Mouse (Mus musculus): ENCODE results near the gene Pde6h. TPM values are rescaled to one million over a fixed set of nuclear protein-coding genes. Genes with fewer than 3 reads are reported as not detected.

Gene Pde6h
- total and polyA plus RNA-seq, 2 experiments from 2014 or later: 1.3 TPM; not detected in 1

DNA sequence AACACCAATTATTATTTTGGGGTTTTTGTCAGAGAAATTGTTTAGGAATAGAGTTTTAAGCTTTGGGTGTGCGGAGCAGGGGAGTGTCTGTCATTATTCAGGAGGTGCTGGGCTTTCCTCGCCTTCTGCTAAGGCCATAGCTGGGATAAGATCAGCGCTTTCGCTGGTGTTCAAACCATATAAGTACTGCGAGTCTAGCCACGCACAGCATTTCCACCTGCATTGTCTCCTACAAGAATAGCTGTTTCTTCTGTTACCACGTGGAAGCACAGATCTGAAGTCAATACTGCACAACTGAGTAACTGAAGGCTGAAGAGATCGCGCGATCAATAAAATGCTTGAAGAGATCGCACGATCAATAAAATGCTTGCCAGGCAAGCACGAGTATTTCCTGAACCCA lies 7.6 kb downstream of the Pde6h start:
- Histone ChIP-seq H3K27ac (no peak overlapping the region), H3K36me3 (ENCODE audit: insufficient read depth, low read length) (no peaks in the 10 kb centered on the region), H3K4me2 (ENCODE audit: low read depth, low read length) (no peak overlapping the region), H3K4me3 (ENCODE audit: low read length) (no peak overlapping the region), H3K9me3 (ENCODE audit: low read length) (no peaks in the 10 kb centered on the region), H3K4me1 (ENCODE audit: insufficient read depth, low read length) (no peaks in the 10 kb centered on the region), H3K9ac (replicated peaks; ENCODE audit: low read length) (no peak overlapping the region), H3K27me3 (ENCODE audit: insufficient read depth, low read length) (no peaks in the 10 kb centered on the region)
- WGBS: 87% methylated on average over 13 of the region's 13 CpGs
- no peak for TF ChIP-seq CTCF (IDR thresholded peaks at IDR 0.05; ENCODE audit: low read depth)
- DNase-seq (ENCODE audit: low spot score) (no peak), ATAC-seq (no peak)

- H3K9me3 ChIP-seq (ENCODE audit: low read length): no peaks in the 10 kb centered on the region
- H3K27me3 ChIP-seq (ENCODE audit: insufficient read depth, low read length): no peaks in the 10 kb centered on the region
- 72% methylated on average over 7 of the region's 7 CpGs for WGBS
- H3K4me1 ChIP-seq (ENCODE audit: insufficient read depth, low read length): no peaks in the 10 kb centered on the region
- TF ChIP-seq CTCF (IDR thresholded peaks at IDR 0.05; ENCODE audit: low read depth): no peak
- no peak overlapping the region for H3K27ac ChIP-seq
- H3K4me3 ChIP-seq (ENCODE audit: low read length): no peak overlapping the region
- H3K4me2 ChIP-seq (ENCODE audit: low read depth, low read length): no peak overlapping the region
- DNase-seq (ENCODE audit: low spot score) (no peak), ATAC-seq (no peak)
- no peak overlapping the region for H3K9ac ChIP-seq (replicated peaks; ENCODE audit: low read length)
- H3K36me3 ChIP-seq (ENCODE audit: insufficient read depth, low read length): no peaks in the 10 kb centered on the region
Measured at GRCm38 (mm10) chr6:136934068-136934467, 10.4 kb downstream of the Pde6h start.

DNA sequence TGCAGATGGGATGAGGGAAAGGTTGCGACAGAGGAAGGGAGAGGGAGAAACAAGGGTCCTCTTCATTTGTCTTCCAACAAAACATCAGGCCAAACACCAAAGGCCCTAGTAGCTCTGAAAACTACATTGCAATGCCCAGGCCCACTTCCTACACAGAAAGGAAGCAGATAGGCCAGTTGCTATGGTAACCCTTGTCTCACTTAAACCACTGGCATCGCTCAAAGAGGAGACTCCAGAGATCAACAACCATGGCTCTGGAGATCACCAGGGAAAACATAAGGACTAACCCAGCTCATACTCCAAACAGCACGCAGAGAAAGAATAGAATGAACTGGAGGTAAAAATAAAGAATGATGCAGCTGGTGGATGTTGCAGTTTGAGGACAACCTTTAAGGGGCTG lies 11.6 kb downstream of the Pde6h start:
- H3K27ac ChIP-seq: no peak overlapping the region
- WGBS: 54% methylated on average over 3 of the region's 3 CpGs
- H3K4me1 ChIP-seq (ENCODE audit: insufficient read depth, low read length): no peaks in the 10 kb centered on the region
- no peaks in the 10 kb centered on the region for H3K27me3 ChIP-seq (ENCODE audit: insufficient read depth, low read length)
- no peak overlapping the region for H3K9ac ChIP-seq (replicated peaks; ENCODE audit: low read length)
- no peak overlapping the region for H3K4me3 ChIP-seq (ENCODE audit: low read length)
- no peak for TF ChIP-seq CTCF (IDR thresholded peaks at IDR 0.05; ENCODE audit: low read depth)
- DNase-seq (ENCODE audit: low spot score) (peak; percentile 46), ATAC-seq (no peak)
- no peaks in the 10 kb centered on the region for H3K36me3 ChIP-seq (ENCODE audit: insufficient read depth, low read length)
- no peaks in the 10 kb centered on the region for H3K9me3 ChIP-seq (ENCODE audit: low read length)
- H3K4me2 ChIP-seq (ENCODE audit: low read depth, low read length): no peak overlapping the region

DNA sequence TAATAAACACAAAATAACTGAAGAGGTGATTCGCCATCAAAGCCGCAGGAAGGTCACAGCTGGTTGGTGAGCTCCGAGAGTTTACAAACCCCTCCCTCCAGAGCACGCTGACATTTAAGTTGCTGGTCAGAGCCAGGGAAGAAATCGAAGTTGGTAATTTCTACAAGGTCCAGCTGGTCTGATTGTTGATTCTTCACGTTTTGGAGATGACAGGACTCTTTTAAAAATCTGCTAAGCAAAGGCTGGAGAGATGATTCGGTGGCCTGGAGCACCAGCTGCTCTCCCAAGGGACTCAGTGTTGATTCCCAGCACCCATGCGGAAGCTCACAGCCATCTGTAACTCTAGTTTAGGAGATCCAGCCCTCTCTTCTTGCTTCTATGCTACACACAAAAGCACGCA lies 12.7 kb downstream of the Pde6h start:
- Histone ChIP-seq H3K36me3 (ENCODE audit: insufficient read depth, low read length) (no peaks in the 10 kb centered on the region), H3K9ac (replicated peaks; ENCODE audit: low read length) (no peak overlapping the region), H3K4me3 (ENCODE audit: low read length) (no peak overlapping the region), H3K4me1 (ENCODE audit: insufficient read depth, low read length) (no peaks in the 10 kb centered on the region), H3K27me3 (ENCODE audit: insufficient read depth, low read length) (no peaks in the 10 kb centered on the region), H3K9me3 (ENCODE audit: low read length) (no peaks in the 10 kb centered on the region), H3K27ac (no peak overlapping the region), H3K4me2 (ENCODE audit: low read depth, low read length) (no peak overlapping the region)
- TF ChIP-seq CTCF (IDR thresholded peaks at IDR 0.05; ENCODE audit: low read depth): no peak
- 86% methylated on average over 9 of the region's 9 CpGs for WGBS
- DNase-seq (ENCODE audit: low spot score): no peak
- ATAC-seq: no peak

- 89% methylated on average over 3 of the region's 3 CpGs for WGBS
- Histone ChIP-seq H3K9me3 (ENCODE audit: low read length) (no peaks in the 10 kb centered on the region), H3K9ac (replicated peaks; ENCODE audit: low read length) (no peak overlapping the region), H3K27ac (no peak overlapping the region), H3K27me3 (ENCODE audit: insufficient read depth, low read length) (no peaks in the 10 kb centered on the region), H3K4me1 (ENCODE audit: insufficient read depth, low read length) (no peaks in the 10 kb centered on the region), H3K4me3 (ENCODE audit: low read length) (no peak overlapping the region), H3K36me3 (ENCODE audit: insufficient read depth, low read length) (no peaks in the 10 kb centered on the region), H3K4me2 (ENCODE audit: low read depth, low read length) (no peak overlapping the region)
- TF ChIP-seq CTCF (IDR thresholded peaks at IDR 0.05; ENCODE audit: low read depth): no peak
- no peak for DNase-seq (ENCODE audit: low spot score)
- ATAC-seq: no peak
Measured at GRCm38 (mm10) chr6:136937117-136937516, 13.5 kb downstream of the Pde6h start.

GRCm38 (mm10) chr6:136938331-136939126 lies 14.9 kb downstream of the Pde6h start:
- no peak for ATAC-seq
- no peak overlapping the region for H3K27ac ChIP-seq
- H3K27me3 ChIP-seq (ENCODE audit: insufficient read depth, low read length): no peaks in the 10 kb centered on the region
- TF ChIP-seq CTCF (IDR thresholded peaks at IDR 0.05; ENCODE audit: low read depth): no peak
- H3K36me3 ChIP-seq (ENCODE audit: insufficient read depth, low read length): no peaks in the 10 kb centered on the region
- H3K9ac ChIP-seq (replicated peaks; ENCODE audit: low read length): no peak overlapping the region
- H3K4me1 ChIP-seq (ENCODE audit: insufficient read depth, low read length): no peaks in the 10 kb centered on the region
- WGBS: 77% methylated on average over 18 of the region's 18 CpGs
- no peak overlapping the region for H3K4me3 ChIP-seq (ENCODE audit: low read length)
- no peaks in the 10 kb centered on the region for H3K9me3 ChIP-seq (ENCODE audit: low read length)
- no peak for DNase-seq (ENCODE audit: low spot score)
- H3K4me2 ChIP-seq (ENCODE audit: low read depth, low read length): no peak overlapping the region

Data from hindbrain, postnatal 0 days (tissue).